Mouse (Mus musculus) neural tube, embryonic 13.5 days (tissue): ENCODE measurements around the gene Sec1. TPM values are rescaled to one million over a fixed set of nuclear protein-coding genes. Genes with fewer than 3 reads are reported as not detected.

Experiments
- ATAC-seq: fragments of 200-750 bp; cut with Nextera tagmentation; 2 replicates; pipeline ENCODE4 v1.8.0; 2017; ENCODE audit warnings: low read depth, mild to moderate bottlenecking, moderate TSS enrichment, moderate library complexity
- H3K27ac ChIP-seq: fragments of 300-500 bp; sonication (generic); replicated peaks from 2 replicates; pipeline ENCODE4 v1.5.1; 2015; ENCODE audit warnings: moderate library complexity, mild to moderate bottlenecking, inconsistent platforms
- H3K27me3 ChIP-seq: fragments of 300-500 bp; sonication (generic); 2 replicates; pipeline ENCODE4 v1.6.1; 2015; ENCODE audit warnings: mild to moderate bottlenecking, inconsistent platforms
- H3K36me3 ChIP-seq: fragments of 300-500 bp; sonication (generic); 2 replicates; pipeline ENCODE4 v1.6.1; 2015; ENCODE audit warnings: mild to moderate bottlenecking, inconsistent platforms
- H3K4me1 ChIP-seq: fragments of 300-500 bp; sonication (generic); replicated peaks from 2 replicates; pipeline ENCODE4 v1.6.1; 2015; ENCODE audit warnings: inconsistent platforms
- H3K4me2 ChIP-seq: fragments of 300-500 bp; sonication (generic); 2 replicates; pipeline ENCODE4 v1.6.1; 2015; ENCODE audit warnings: inconsistent platforms, mild to moderate bottlenecking, moderate library complexity
- H3K4me3 ChIP-seq: fragments of 300-500 bp; sonication (generic); 2 replicates; pipeline ENCODE4 v1.5.1; 2015; ENCODE audit warnings: mild to moderate bottlenecking, inconsistent platforms
- H3K9ac ChIP-seq: fragments of 300-500 bp; sonication (generic); 2 replicates; pipeline ENCODE4 v1.6.1; 2015; ENCODE audit warnings: moderate library complexity, mild to moderate bottlenecking, inconsistent platforms
- H3K9me3 ChIP-seq: fragments of 300-500 bp; sonication (generic); 2 replicates; pipeline ENCODE4 v1.6.1; 2016; ENCODE audit warnings: inconsistent platforms
- WGBS: fragments of 180-500 bp; shearing (Covaris S2); methylation state at CpG from one replicate; pipeline ENCODE4 v1.1.7; 2015; 5-methylcytosine and 5-hydroxymethylcytosine counted together
- polyA plus RNA-seq: library from polyadenylated mRNA; unstranded; fragments of >200 nt; fragmentation: Nextera tagmentation; extraction: Ambion mirVana; gene quantifications from 2 replicates; pipeline ENCODE4 v1.2.1, GENCODE M21; 2015

Gene Sec1
- polyA plus RNA-seq, 1 experiment from 2014 or later: 0.93 TPM

GRCm38 (mm10) chr7:45628364-45629294 is 65.6 kb downstream of the Sec1 start:
- WGBS: under 1% methylated on average over 99 of the region's 105 CpGs
- ATAC-seq: peak; percentile 79
- peaks cover 36% of the 10 kb centered on the region for H3K27me3 ChIP-seq
- no peaks in the 10 kb centered on the region for H3K9me3 ChIP-seq
- H3K4me2 ChIP-seq: peak overlapping the region; percentile 91
- peak overlapping the region; percentile 58 for H3K4me3 ChIP-seq
- H3K27ac ChIP-seq: peak overlapping the region; percentile 93
- peaks cover 31% of the 10 kb centered on the region for H3K4me1 ChIP-seq
- H3K36me3 ChIP-seq: no peaks in the 10 kb centered on the region
- H3K9ac ChIP-seq: peak overlapping the region; percentile 87

Other genes with a start within 250 kb of the Sec1 start
- 6,282 and 6,442 TPM in 2 replicates for gene Ftl1, start 234.5 kb downstream of the Sec1 start, polyA plus RNA-seq
- gene Bax, start 227.5 kb downstream of the Sec1 start, polyA plus RNA-seq: 184 and 237 TPM in 2 replicates
- gene Tulp2, start 212.5 kb downstream of the Sec1 start, polyA plus RNA-seq: 0.13 and 0.29 TPM in 2 replicates
- gene Gm45808, start 207.6 kb downstream of the Sec1 start, polyA plus RNA-seq: not detected in 2 replicates
- gene Dhdh, start 205.6 kb downstream of the Sec1 start, polyA plus RNA-seq: 3.2 and 3.4 TPM in 2 replicates
- 116 and 121 TPM in 2 replicates for gene Nucb1, start 184.0 kb downstream of the Sec1 start, polyA plus RNA-seq
- 17.2 and 20.9 TPM in 2 replicates for gene Ppp1r15a, start 168.1 kb downstream of the Sec1 start, polyA plus RNA-seq
- 4.1 and 7.9 TPM in 2 replicates for gene Plekha4, start 168.1 kb downstream of the Sec1 start, polyA plus RNA-seq
- 0.52 and 1.7 TPM in 2 replicates for gene Hsd17b14, start 139.5 kb downstream of the Sec1 start, polyA plus RNA-seq
- 24.0 and 24.1 TPM in 2 replicates for gene Bcat2, start 124.2 kb downstream of the Sec1 start, polyA plus RNA-seq
- not detected in 2 replicates for gene Fgf21, start 78.9 kb downstream of the Sec1 start, polyA plus RNA-seq
- gene Fut1, start 77.1 kb downstream of the Sec1 start, polyA plus RNA-seq: not detected in 2 replicates
- gene Izumo1, start 72.6 kb downstream of the Sec1 start, polyA plus RNA-seq: 0.10 TPM in 1 of 2 replicates, not detected in the other
- 13.1 TPM in 2 replicates for gene Rasip1, start 66.9 kb downstream of the Sec1 start, polyA plus RNA-seq
- 3.1 and 3.4 TPM in 2 replicates for gene Mamstr, start 54.4 kb downstream of the Sec1 start, polyA plus RNA-seq
- 0.15 TPM in 1 of 2 replicates, not detected in the other for gene Fut2, start 28.0 kb downstream of the Sec1 start, polyA plus RNA-seq
- 1.9 and 2.6 TPM in 2 replicates for gene Ntn5, start 10.4 kb downstream of the Sec1 start, polyA plus RNA-seq
- gene Car11, start 5.4 kb upstream of the Sec1 start, polyA plus RNA-seq: 44.5 and 46.0 TPM in 2 replicates
- 3.1 and 4.1 TPM in 2 replicates for gene Dbp, start 10.7 kb upstream of the Sec1 start, polyA plus RNA-seq
- 570 and 614 TPM in 2 replicates for gene Rpl18, start 21.1 kb upstream of the Sec1 start, polyA plus RNA-seq
- 25.1 and 26.3 TPM in 2 replicates for gene Sphk2, start 23.6 kb upstream of the Sec1 start, polyA plus RNA-seq
- gene Fam83e, start 26.8 kb upstream of the Sec1 start, polyA plus RNA-seq: 0.39 and 0.55 TPM in 2 replicates
- not detected in 2 replicates for gene Spaca4, start 31.4 kb upstream of the Sec1 start, polyA plus RNA-seq
- gene Lmtk3, start 89.3 kb upstream of the Sec1 start, polyA plus RNA-seq: 17.2 and 17.4 TPM in 2 replicates
- 4.9 and 5.2 TPM in 2 replicates for gene Sult2b1, start 90.3 kb upstream of the Sec1 start, polyA plus RNA-seq
- gene Cyth2, start 120.2 kb upstream of the Sec1 start, polyA plus RNA-seq: 292 and 303 TPM in 2 replicates
- 0.85 and 0.93 TPM in 2 replicates for gene Kcnj14, start 130.4 kb upstream of the Sec1 start, polyA plus RNA-seq
- gene Grwd1, start 136.5 kb upstream of the Sec1 start, polyA plus RNA-seq: 34.6 and 37.2 TPM in 2 replicates
- 41.9 and 44.6 TPM in 2 replicates for gene Kdelr1, start 178.4 kb upstream of the Sec1 start, polyA plus RNA-seq
- 1.6 and 2.1 TPM in 2 replicates for gene Grin2d, start 184.0 kb upstream of the Sec1 start, polyA plus RNA-seq
- gene Syngr4, start 202.3 kb upstream of the Sec1 start, polyA plus RNA-seq: not detected in 2 replicates
- gene Tmem143, start 202.5 kb upstream of the Sec1 start, polyA plus RNA-seq: 4.7 and 5.1 TPM in 2 replicates
- 47.4 and 51.6 TPM in 2 replicates for gene Emp3, start 227.0 kb upstream of the Sec1 start, polyA plus RNA-seq
- 3.4 and 3.8 TPM in 2 replicates for gene Ccdc114, start 229.7 kb upstream of the Sec1 start, polyA plus RNA-seq